Mouse (Mus musculus): Measurements from ENCODE around the gene Tcirg1.

Tcirg1 gene

DNA sequence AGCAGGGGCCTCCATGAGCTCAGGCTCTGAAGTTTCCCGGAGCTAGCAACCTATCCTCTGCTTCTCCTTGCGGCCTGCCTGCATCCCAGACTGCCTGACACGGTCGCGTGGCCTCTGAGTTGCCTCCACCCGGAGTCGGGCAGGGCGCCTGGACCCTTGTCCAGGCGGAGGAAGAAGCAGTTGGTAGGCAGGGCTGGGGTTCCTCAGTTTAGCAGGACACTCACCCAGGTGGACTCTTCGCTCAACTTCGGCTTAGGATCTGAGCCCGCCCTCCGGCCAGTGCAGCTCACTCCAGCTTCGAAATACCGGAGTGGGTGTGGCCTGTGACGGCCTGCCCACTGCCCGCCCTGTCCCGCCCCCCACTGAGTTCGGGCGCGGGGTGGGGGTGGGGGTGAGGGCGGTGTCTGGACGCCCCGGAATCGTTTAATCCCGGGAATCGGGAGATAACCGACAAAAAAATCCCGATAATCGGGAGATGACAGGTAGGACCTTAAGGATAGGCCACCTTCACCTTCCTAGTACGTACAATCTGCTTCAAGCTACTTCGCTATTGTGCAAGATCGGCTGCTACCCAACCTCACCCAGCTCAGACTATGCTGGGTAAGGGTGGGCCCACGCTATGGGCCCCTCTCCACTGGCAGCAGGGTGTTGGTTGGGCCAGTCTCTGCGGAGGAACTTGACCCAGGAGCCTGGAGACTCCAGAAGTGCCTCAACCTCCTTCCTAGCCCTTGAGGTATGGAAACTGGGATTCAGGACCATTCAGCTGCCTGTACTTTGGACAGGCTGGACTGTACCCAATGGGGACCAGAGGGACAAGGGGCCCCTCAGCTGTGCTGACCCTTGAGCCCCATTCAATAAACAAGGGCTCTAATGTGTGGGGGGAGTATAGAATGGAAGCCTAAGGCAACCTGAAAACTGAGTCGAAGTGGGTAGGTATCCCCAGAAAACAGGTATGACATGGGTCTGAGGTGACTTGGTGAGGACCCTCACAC lies at the start of gene Tcirg1:
TSS of gene Tcirg1 (minus strand) at position 339 of the 992 bp plus-strand sequence.
- DNase-seq (ENCODE audit: low spot score), result no peak

DNA sequence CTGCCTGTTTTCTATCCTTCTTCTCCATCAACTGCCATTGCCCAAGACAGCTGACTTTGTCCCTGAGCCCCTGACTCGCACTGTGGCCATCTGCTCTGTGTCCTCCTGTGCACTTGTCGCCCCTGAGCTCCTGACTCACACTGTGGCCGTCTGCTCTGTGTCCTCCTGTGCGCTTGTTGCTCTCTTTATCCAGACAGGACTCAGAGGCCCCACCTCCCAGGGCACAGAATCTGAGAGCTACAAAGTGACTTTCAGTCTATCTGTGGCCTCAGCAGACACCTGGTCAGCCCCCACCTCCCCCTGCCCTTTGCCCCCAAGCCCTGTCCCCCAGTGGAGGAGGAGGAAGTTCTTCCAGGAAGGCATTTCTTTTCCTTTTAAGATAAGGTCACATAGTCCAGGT lies 48.9 kb upstream of the Tcirg1 start:
- no peak for DNase-seq (ENCODE audit: low spot score)

DNA sequence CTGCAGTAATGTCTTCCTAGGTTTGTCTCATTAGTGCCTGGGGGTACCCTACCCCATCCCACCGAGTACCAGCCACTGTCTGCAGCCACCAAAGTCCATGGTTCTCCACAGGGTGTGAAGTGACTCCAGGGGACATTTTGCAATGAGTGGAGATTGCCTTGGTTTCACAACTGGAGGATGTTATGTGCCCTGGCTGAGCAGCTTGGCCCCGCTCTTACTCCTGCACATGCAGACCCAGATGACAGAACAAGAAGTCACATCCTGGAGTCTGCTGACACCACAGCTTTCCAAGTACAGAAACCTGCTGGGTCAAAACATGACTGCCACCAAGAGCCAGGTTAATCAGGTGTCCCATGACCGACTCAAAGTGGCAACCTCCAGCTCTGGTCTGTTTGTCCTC lies 48.1 kb upstream of the Tcirg1 start:
- no peak for DNase-seq (ENCODE audit: low spot score)

DNA sequence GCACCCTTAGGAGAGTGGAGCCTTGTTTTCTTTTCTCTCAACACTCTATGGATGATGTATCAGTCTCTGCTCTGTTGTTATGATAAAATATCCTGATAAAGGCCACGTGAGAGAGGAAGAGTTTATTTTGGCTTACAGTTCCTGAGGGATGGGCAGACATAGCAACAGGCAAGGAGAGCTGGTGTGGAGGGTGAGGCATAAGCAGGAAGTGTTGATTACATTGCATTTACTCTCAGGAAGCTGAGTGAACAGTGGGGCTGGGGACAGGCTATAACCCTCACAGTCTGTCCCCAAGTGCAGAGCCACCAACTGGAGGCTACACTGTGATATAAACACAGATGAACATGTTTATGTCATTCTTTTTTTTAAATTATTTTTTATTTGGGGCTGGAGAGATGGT lies 45.2 kb upstream of the Tcirg1 start:
- DNase-seq (ENCODE audit: low spot score), result no peak

DNA sequence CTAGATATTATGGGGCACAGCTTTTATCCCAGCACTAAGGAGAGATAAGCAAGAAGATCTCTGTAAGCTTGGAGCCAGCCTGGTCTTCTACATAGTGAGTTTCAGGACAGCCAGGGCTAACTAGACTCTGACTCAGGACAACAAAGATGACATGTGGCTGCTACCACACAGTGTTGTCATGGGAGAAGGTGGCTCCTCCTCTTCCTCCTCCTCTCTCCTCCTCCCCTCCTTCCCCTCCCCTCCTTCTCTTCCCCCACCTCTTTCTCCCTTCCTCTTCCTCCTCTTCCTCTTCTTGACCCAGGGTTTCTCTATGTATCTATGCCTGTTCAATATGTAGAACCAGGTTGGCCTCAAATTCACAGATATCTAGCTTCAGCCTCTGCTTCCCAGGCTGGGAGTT lies 44.5 kb upstream of the Tcirg1 start:
- no peak for DNase-seq (ENCODE audit: low spot score)

DNA sequence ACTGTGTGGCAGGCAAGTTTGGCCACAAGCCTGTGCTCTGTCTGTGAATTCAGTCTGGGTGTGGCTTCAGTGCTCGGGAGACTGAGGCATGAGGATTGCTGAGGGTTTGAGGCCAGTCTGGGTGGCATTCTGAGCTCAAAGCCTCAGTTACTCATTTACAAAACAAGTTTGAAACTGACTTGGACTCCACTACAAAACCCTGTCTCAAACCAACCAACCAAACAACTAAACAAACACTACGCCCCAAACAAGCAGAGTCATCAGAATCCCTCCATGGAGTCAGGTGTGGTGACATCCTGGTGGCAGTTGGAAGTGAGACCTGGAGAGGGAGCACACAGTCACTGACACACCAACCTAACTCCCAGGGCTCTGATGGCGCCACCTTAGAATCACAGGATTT lies 43.4 kb upstream of the Tcirg1 start:
- no peak for DNase-seq (ENCODE audit: low spot score)

DNA sequence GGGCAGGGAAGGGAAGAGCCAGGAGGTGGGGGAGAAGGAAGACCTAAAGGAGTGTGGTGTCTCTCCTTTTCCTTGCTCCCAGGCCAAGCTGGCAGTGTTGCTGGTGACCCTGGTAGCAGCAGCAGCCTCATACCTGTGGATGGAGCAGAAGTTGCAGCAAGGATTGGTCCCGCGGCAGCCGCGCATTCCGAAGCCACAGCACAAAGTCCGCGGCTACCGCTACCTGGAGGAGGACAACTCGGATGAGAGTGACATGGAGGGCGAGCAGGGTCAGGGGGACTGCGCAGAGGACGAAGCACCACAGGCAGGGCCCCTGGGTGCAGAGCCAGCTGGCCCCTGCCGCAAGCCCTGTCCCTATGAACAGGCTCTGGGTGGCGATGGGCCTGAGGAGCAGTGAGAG lies 41.6 kb upstream of the Tcirg1 start:
- DNase-seq (ENCODE audit: low spot score), result no peak

DNA sequence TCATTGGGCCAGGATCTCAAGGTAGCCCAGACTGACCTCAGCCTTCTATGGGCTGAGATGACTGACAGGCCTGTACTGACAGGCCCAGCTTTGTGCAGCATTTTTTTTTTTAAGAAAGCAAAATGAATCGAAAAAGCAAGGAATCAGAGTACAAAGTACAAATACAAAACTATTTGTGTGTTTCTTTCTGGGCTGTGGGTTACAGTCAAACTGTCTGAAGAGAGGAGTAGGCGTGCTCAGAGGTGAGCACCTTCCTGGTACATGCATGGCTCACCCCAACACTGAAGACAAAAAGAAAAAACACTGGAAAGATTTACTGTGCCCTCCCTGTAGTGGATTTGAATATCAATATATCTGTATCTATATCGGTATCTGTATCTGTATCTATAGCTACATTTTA lies 40.9 kb upstream of the Tcirg1 start:
- DNase-seq (ENCODE audit: low spot score), result no peak

DNA sequence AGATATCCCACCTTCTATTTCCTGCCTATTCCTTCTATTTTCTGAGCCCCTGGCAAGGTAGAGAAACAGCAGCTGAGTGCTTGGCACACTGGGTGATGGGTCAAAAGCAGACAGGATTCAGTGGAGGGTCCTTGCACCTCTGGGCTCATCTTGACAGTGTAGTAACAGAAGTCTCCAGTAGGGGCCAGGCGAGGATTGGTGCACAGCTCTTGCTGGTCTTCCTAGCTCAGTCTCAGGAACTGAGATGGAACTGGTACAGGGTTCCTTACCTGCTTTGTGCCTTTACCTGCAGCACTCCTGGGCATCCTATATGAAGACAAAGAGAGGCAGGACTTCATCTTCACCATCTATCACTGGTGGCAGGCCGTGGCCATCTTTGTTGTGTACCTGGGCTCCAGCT lies 39.8 kb upstream of the Tcirg1 start:
- peak; percentile 53 for DNase-seq (ENCODE audit: low spot score)

DNA sequence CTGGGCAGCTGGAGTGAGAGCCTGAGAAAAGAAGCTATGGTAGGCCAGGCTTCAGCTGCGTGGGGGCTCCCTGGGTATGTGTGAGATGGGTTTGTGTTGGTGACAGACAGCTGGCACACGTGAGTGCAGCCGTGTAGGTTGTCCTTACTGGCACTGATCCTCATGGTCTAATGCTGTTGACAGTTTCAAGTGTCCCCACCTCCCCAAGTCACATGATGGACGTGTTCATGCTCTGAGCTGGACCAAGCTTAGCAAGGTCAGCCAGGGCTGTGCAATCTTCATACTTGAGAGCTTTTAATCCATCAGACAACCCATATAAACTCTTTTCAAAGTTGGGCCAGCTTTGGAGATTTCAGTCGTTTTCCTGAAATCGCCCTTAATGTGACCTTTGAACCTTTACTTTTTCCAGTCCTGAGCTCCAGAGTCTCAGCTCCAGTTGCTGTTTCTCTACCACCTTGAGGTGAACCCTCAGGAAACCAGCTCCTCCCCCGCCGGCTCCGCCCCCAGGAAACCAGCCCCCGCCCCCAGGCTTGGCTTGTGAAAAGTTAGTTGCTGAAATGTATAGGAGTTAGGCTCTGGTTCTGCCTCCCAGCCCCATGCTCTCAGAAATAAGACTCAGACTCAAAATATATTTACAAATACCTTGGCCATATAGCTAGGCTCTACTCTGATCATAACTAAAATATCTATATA lies 39.1 kb upstream of the Tcirg1 start:
- no peak for DNase-seq (ENCODE audit: low spot score)

DNA sequence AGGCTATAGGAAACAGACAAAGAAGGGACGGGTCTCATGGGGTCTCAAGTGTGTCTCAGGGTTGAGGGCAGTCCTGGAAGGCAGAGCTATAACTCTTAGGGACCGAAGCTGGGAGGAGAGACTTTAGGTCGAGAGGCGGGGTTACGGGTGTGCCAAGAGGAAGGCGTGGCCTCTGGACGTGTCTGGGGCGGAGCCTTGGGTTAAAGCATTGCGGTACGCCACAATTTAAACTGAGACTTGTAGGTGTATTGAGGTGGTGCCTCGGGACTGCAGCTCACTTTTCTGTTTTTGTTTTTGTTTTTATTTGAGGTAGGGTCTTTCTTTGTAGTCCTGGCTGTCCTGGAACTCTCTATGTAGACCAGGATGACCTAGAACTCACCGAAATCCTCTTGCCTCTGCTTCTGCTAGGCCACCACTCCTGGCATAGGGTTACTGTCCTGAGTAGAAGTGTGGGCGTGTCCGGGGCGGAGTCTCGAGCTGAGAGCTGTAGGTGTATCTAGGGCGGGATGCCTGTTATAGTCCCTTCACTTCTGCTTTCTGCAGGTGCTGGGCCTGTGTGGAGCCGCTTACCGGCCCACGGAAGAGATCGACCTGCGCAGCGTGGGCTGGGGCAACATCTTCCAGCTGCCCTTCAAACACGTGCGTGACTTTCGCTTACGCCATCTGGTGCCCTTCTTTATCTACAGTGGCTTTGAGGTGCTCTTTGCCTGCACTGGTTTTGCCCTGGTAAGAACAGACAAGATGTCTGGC lies 36.2 kb upstream of the Tcirg1 start:
- no peak for DNase-seq (ENCODE audit: low spot score)

DNA sequence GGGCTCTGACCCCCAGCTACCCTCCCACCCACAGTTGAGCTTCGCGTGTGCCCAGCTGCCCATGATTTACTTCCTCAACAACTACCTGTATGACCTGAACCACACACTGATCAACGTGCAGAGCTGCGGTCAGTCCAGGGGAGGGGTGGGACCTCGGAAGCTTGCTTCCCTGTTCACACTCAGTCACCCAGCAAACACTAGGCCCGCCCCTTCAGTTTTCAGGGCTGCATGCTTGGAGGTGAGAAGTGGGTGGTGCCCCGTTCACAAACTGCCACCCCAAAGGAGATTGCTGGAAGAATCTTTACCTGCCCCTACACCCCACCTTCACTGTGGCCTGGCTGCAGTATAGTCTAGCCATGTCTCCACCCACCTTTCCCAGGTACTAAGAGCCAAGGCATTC lies 35.4 kb upstream of the Tcirg1 start:
- DNase-seq (ENCODE audit: low spot score), result no peak

DNA sequence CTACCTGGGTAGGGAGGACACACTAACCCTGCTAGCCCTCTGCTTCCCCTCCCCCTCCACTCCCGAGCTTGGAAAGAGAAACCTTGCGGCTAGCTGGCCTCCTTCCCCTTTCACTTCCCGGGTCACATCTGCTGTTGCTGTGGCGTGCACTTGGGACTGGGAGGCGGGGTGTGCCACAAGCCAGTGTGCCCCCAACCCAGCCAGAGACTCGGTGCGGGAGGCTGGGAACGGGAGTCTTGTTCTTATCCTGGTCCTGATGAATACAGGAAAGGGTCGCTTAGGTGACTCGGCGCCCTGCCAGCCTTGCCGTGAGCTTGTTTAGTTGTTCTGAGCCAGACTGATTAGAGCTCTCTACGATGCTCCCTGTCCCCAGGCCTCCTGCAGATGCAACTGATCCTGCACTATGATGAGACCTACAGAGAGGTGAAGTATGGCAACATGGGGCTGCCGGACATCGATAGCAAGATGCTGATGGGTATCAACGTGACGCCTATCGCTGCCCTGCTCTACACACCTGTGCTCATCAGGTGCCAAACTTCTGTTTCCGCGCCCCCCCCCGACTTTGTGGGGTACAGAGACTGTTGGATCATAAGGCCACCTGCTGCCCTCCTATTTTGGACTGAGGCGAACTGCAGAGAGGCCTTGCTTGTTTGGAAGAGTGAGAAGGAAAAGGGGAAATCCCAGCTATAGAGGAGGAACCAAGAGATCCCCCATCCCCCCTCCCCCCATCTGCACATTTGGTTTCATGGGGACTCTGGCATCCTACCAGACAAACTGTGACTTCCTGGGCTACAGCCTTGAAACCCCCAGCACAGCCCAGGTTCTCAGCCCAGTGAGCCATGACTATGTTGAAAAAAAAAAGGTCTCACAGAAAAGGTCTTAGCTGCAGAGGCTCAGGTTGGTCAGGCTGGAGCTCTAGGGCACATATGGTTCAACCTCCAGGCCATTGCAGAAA lies 29.2 kb upstream of the Tcirg1 start:
- no peak for DNase-seq (ENCODE audit: low spot score)

DNA sequence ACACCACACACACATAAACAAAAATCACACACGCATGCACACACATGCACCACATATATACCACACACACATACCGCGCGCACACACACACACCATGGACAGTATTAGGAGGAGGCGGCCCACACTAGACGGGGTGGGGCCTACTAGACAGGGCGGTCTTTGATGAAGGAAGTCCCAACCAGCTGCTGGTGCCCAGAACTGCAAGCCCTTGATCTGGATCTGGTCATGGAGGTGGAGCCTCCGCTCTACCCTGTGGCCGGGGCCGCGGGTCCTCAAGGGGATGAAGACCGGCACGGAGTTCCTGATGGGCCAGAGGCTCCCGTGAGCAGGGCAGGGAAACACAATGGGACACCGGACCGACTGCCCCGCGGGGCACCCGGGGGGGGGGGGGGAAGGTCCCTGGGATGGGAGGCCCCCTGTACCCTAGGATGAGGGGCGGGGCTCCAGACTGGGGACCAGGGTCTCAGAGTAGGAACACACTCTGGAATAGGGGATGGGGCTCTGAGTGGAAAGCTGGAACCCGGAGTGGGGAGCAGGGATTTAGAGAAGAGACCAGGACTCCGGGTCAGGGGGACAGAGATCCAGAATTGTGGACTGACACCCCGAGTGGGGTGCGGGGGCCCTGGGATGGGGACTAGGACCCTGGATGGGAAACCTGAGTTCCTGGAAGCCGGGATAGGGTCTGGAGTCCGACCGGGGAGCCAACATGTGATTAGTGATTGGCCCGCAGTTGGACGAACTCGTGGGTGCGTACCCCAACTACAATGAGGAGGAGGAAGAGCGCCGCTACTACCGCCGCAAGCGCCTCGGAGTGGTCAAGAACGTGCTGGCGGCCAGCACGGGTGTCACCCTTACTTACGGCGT lies 28.3 kb upstream of the Tcirg1 start, which contains the start of gene Unc93b1:
TSS of gene Unc93b1 (plus strand) at position 155 of the 864 bp plus-strand sequence.
- no peak for DNase-seq (ENCODE audit: low spot score)

DNA sequence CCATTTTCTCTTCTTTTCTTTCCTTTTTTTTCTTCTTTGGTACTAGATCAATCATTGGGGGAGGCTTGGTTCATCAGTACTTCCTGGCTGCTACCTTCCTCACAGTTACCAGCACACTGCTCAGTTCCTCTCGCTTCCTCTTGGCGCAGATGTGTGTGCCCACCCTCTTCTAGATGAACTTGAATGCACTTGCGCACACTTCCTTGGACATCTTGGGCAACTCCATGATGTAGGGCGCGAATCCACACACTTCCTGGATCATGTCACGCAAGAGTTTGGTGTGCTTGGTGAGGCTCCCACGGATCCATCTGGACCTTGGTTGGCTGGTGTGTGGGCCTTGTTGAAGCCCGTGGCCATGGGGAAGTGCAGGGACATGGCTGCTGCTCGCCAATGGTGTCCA lies 24.8 kb upstream of the Tcirg1 start:
- no peak for DNase-seq (ENCODE audit: low spot score)

DNA sequence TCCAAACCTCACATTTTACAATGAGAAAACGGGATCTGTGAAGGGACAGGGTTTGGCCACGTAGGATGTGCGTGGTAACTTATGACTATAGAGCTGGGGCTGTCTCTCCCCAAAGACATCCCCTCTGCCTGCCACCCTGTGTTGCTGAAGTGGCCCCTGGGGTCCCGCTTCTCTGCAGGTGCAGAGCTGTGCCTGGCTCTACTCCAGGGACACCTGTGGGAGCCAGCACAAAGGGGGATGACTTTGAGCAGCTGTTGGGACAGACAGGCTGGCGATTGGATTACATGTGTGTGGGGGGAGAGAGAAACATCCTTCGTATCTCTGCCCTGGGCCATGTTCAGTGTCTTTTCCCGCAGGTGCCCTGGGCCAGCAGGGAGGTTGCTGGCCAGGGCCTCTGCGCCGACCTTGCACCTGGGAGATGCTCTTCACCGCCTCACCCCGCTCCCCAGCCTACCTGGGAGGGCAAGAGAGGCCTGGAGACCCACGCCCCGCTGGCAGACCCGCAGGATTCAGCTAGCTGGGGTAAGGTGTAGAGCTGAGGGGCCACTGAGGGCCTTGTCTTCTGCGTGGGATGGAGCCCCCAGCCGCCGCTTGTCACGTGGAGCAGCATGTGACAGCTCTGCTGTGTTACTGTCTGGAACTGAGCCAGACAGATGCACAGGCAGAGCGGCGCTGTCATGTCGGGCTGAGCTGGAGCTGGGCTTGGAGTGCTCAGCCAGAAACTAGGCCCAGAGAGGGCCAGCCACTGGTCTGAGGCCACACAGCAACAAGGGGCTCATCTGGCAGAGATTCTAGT lies 23.5 kb upstream of the Tcirg1 start:
- DNase-seq (ENCODE audit: low spot score), result no peak

DNA sequence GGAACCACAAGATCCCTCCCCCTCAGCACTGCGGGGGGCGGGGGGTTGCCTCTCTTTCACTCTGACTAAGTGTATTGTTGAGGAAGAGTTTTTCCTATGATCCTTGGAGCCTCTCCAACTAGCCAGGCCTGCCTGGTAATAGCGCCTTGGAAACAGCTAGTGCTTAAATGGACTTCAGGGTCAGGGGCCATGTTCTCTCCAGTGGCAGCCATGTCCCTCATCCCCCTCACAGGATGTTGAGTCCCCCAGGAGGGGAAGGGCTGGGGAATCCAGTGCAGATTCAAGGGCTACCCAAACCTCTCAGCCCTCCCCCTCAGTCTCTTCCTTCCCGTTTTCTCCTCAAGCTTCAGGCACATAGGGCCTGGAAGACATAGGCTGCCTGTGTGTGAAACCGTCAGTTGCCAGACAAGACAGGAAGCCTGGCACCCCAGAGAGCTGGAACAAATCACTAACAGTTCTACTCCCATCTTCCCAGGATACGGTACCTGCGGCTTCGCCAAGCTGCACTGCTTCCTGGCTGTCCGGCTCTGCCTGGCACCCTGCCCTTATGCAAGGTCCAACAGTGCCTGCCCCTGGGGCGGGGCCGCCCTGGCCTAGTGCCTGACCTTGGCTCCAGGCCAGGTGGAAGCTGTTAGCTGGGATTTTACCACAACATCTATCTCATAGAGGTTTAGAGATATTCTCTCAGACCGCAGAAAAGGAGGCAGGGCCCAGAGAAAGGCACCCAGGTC lies 22.4 kb upstream of the Tcirg1 start, which contains the start of gene Aldh3b1:
TSS of gene Aldh3b1 (minus strand) at position 598 of the 731 bp plus-strand sequence.
- no peak for DNase-seq (ENCODE audit: low spot score)

DNA sequence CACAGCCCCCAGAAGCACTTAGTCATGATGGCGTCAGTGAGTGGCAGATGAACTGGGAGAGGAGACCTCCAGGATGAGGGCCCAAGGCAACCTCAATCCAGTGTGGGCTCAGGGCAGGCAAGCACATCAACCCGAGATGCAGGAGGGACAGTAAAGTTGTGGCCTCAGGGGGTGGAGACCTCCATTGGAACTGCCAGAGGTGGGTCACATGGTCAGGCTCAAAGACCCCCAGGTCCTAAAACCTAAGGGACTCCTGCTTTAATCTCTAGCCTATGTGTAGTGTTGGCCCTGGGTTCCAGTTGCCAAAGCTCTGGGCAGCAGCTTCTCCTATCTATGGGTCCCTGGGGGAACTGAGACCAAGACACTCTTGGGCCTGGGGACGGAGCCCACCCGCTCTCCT lies 21.8 kb upstream of the Tcirg1 start:
- DNase-seq (ENCODE audit: low spot score), result no peak

DNA sequence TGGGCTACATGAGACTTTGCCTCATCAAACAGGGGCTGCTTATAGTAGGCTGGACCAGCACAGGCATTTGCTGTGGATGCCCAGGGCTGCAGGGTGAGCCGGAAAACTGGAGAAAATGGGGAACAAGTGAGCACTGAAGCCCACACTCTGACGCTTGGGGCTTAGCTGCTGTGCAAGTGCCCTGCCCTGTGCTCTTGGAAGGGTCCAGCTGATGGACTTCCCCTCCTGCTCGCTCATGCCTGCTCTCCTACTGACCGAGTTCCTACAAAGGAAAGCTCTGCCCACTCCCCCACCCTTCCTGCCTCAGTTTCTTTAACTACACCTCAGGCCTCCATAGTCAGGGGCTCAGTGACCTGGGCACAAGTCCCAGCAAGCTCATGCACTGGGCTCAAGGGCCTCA lies 21.1 kb upstream of the Tcirg1 start:
- DNase-seq (ENCODE audit: low spot score), result no peak
